Mouse (Mus musculus): ENCODE measurements around the gene 1110012L19Rik. TPM values are rescaled to one million over a fixed set of nuclear protein-coding genes. Genes with fewer than 3 reads are reported as not detected.
A peak's percentile ranks its signal among the peaks of the same experiment; 100 is the strongest.
"Not testable (repeated sequence)": the region's sequence is repeated elsewhere in the genome, so short reads cannot be mapped to it uniquely, and the experiment has no call there.

Gene 1110012L19Rik
- polyA plus RNA-seq, 1 experiment from 2014 or later: 36.1 TPM

DNA sequence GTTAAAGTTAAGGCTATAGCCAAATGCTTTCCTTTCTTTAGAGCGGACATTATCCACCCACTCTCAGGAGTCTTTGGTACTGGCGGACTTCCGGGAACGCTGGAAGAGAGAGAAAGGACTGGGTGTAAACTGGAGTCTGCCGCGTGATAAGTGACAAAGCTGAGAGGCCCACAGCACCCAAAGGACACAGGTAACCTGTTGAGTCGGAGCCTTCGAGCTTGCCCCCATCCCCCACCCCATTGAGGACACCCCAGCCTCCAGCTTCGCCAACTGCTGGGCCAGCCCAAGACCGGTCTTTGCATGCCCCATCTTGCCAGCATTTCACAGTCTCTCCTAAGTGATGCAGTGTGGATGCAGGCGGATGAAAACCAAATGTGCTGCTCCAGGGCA is 280 bp downstream of the 1110012L19Rik start:
- 0 out of 2 replicates have a peak, but pooled peaks cover 4% of the 10 kb centered on the region for H3K4me1 ChIP-seq (ENCODE audit: control insufficient read depth, insufficient read depth, low read length)
- peak; percentile 61 for ATAC-seq (ENCODE audit: low FRiP score, low TSS enrichment)
- 21% methylated on average over 11 of the region's 11 CpGs for WGBS
- H3K27me3 ChIP-seq (ENCODE audit: control insufficient read depth, insufficient read depth, low read length): no peaks in the 10 kb centered on the region
- peak overlapping the region; percentile 56 for H3K4me3 ChIP-seq (ENCODE audit: low read length)
- H3K9ac ChIP-seq (ENCODE audit: low read depth, low read length): peak overlapping the region; percentile 59
- H3K27ac ChIP-seq (ENCODE audit: low read depth, low read length): peak overlapping the region; percentile 71; the same call in 1 of the 2 replicates
- H3K36me3 ChIP-seq (ENCODE audit: control insufficient read depth, insufficient read depth, low read length): peaks cover 3% of the 10 kb centered on the region; the same call in 1 of the 2 replicates
- H3K9me3 ChIP-seq (ENCODE audit: control insufficient read depth, low read length): no peaks in the 10 kb centered on the region
- peak overlapping the region; percentile 50 for H3K4me2 ChIP-seq (replicated peaks; ENCODE audit: low read depth, low read length)

GRCm38 (mm10) chrX:70392636-70393035 is 7.0 kb downstream of the 1110012L19Rik start:
- not testable (repeated sequence) for H3K9ac ChIP-seq (ENCODE audit: low read depth, low read length); H3K9me3 ChIP-seq (ENCODE audit: control insufficient read depth, low read length); H3K4me3 ChIP-seq (ENCODE audit: low read length); H3K27ac ChIP-seq (ENCODE audit: low read depth, low read length); H3K27me3 ChIP-seq (ENCODE audit: control insufficient read depth, insufficient read depth, low read length); H3K36me3 ChIP-seq (ENCODE audit: control insufficient read depth, insufficient read depth, low read length); H3K4me1 ChIP-seq (ENCODE audit: control insufficient read depth, insufficient read depth, low read length); H3K4me2 ChIP-seq (replicated peaks; ENCODE audit: low read depth, low read length); ATAC-seq (ENCODE audit: low FRiP score, low TSS enrichment)

- not testable (repeated sequence) for H3K9me3 ChIP-seq (ENCODE audit: control insufficient read depth, low read length); H3K4me1 ChIP-seq (ENCODE audit: control insufficient read depth, insufficient read depth, low read length); H3K4me3 ChIP-seq (ENCODE audit: low read length); H3K36me3 ChIP-seq (ENCODE audit: control insufficient read depth, insufficient read depth, low read length); ATAC-seq (ENCODE audit: low FRiP score, low TSS enrichment); H3K4me2 ChIP-seq (replicated peaks; ENCODE audit: low read depth, low read length); H3K9ac ChIP-seq (ENCODE audit: low read depth, low read length); H3K27ac ChIP-seq (ENCODE audit: low read depth, low read length); H3K27me3 ChIP-seq (ENCODE audit: control insufficient read depth, insufficient read depth, low read length)
- 72% methylated on average over 3 of the region's 3 CpGs for WGBS
Observed at GRCm38 (mm10) chrX:70425473-70425872, 39.8 kb downstream of the 1110012L19Rik start.

Other genes starting within 250 kb of the 1110012L19Rik start
- gene Ids, start 20.8 kb upstream of the 1110012L19Rik start, polyA plus RNA-seq (2014; fragmentation: Nextera tagmentation; extraction: Ambion mirVana): 2.5 and 3.0 TPM in 2 replicates
- gene Tmem185a, start 91.3 kb downstream of the 1110012L19Rik start, polyA plus RNA-seq (2014; fragmentation: Nextera tagmentation; extraction: Ambion mirVana): 32.7 and 39.3 TPM in 2 replicates